Mouse (Mus musculus) intestine, embryonic 16.5 days (tissue): ENCODE results near the gene Cda. TPM values are rescaled to one million over a fixed set of nuclear protein-coding genes. Genes with fewer than 3 reads are reported as not detected.

Experiments
- ATAC-seq: fragments of 200-750 bp; cut with Nextera tagmentation; 2 replicates; pipeline ENCODE4 v1.8.0; 2017; ENCODE audit warnings: moderate TSS enrichment, moderate library complexity
- H3K27ac ChIP-seq: fragments of 300-500 bp; sonication (generic); 2 replicates; pipeline ENCODE4 v1.5.1; 2014; ENCODE audit warnings: mild to moderate bottlenecking, low read length
- H3K27me3 ChIP-seq: fragments of 300-500 bp; sonication (generic); replicated peaks from 2 replicates; pipeline ENCODE4 v1.6.1; 2014; ENCODE audit warnings: low read length, control low read depth, mixed read lengths; ENCODE audit not compliant: control insufficient read depth, insufficient read depth
- H3K36me3 ChIP-seq: fragments of 300-500 bp; sonication (generic); 2 replicates; pipeline ENCODE4 v1.6.1; 2014; ENCODE audit warnings: low read length, control low read depth; ENCODE audit not compliant: control insufficient read depth, insufficient read depth
- H3K4me1 ChIP-seq: fragments of 300-500 bp; sonication (generic); 2 replicates; pipeline ENCODE4 v1.6.1; 2014; ENCODE audit warnings: low read length, control low read depth, mixed read lengths; ENCODE audit not compliant: control insufficient read depth, insufficient read depth
- H3K4me2 ChIP-seq: fragments of 300-500 bp; sonication (generic); 2 replicates; pipeline ENCODE4 v1.6.1; 2014; ENCODE audit warnings: low read depth, low read length, control low read depth
- H3K4me3 ChIP-seq: fragments of 300-500 bp; sonication (generic); 2 replicates; pipeline ENCODE4 v1.5.1; 2014; ENCODE audit warnings: mild to moderate bottlenecking, low read length
- H3K9ac ChIP-seq: fragments of 300-500 bp; sonication (generic); 2 replicates; pipeline ENCODE4 v1.6.1; 2014; ENCODE audit warnings: low read depth, low read length
- H3K9me3 ChIP-seq: fragments of 300-500 bp; sonication (generic); 2 replicates; pipeline ENCODE4 v1.6.1; 2016; ENCODE audit warnings: low read length, control low read depth; ENCODE audit not compliant: control insufficient read depth
- WGBS: fragments of 180-500 bp; shearing (Covaris S2); extraction: QIAGEN DNeasy Blood & Tissue Kit; methylation state at CpG from one replicate; pipeline ENCODE4 v1.1.7; 2014; 5-methylcytosine and 5-hydroxymethylcytosine counted together
- polyA plus RNA-seq: library from polyadenylated mRNA; unstranded; fragments of >200 nt; fragmentation: Nextera tagmentation; extraction: Ambion mirVana; gene quantifications from 2 replicates; pipeline ENCODE4 v1.2.1, GENCODE M21; 2015

Gene Cda
- polyA plus RNA-seq, 1 experiment from 2014 or later, result 39.2 TPM

DNA sequence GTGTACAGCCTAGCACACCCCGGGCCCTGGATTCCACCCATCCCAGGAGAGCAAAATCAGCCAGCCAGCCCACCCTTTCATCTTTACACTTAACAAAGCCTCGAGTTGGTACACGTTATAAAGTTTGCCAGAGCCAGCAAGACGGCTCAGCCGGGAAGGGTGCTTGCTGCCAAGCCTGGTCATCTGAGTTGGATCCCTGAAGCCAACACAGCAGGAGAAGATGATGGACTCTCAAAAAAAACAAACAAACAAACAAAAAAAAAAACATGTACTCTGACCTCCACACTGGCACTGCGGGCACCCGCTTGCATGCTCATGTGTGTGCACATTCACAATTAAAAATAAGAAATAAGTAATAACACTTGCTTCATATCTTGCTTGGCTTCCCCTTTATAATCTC lies 25.7 kb downstream of the Cda start:
- Histone ChIP-seq H3K27me3 (no peaks in the 10 kb centered on the region), H3K36me3 (no peaks in the 10 kb centered on the region), H3K9me3 (no peaks in the 10 kb centered on the region), H3K4me1 (peaks cover 11% of the 10 kb centered on the region; the same call in 1 of the 2 replicates), H3K4me3 (no peak overlapping the region), H3K27ac (peak overlapping the region; percentile 92), H3K4me2 (no peak overlapping the region), H3K9ac (no peak overlapping the region)
- ATAC-seq, result no peak
- WGBS, result 74% methylated on average over 7 of the region's 7 CpGs

DNA sequence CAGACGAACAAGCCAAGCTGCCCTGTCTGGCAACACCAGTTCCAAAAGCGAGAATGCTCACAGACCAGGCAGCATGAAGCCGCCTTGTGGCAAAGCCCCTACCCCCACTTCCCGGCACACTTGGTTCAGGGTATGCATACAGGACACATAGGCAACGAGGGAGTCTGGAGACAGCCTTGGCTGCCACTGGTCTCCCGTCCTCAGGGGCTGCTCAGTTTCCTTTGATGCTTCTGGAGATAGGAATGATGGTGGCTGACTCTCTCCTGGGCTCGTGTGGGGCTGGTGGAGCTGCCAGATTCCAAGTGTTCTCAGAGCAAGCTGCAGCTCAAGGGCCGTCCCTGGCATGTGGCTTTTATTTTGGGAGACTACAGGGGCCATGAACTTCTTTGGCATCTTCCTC lies 26.4 kb downstream of the Cda start:
- H3K4me2 ChIP-seq, result no peak overlapping the region
- H3K36me3 ChIP-seq, result no peaks in the 10 kb centered on the region
- no peaks in the 10 kb centered on the region for H3K27me3 ChIP-seq
- H3K9ac ChIP-seq, result no peak overlapping the region
- no peak overlapping the region for H3K4me3 ChIP-seq
- H3K4me1 ChIP-seq, result peaks cover 11% of the 10 kb centered on the region; the same call in 1 of the 2 replicates
- 74% methylated on average over 8 of the region's 8 CpGs for WGBS
- ATAC-seq, result no peak
- H3K27ac ChIP-seq, result no peak overlapping the region
- no peaks in the 10 kb centered on the region for H3K9me3 ChIP-seq

GRCm38 (mm10) chr4:138339963-138340362 lies 27.8 kb downstream of the Cda start:
- H3K9ac ChIP-seq, result no peak overlapping the region
- H3K4me2 ChIP-seq, result no peak overlapping the region
- peaks cover 11% of the 10 kb centered on the region; the same call in 1 of the 2 replicates for H3K4me1 ChIP-seq
- no peaks in the 10 kb centered on the region for H3K27me3 ChIP-seq
- no peak overlapping the region for H3K27ac ChIP-seq
- 41% methylated on average over 4 of the region's 4 CpGs for WGBS
- no peak for ATAC-seq
- H3K9me3 ChIP-seq, result no peaks in the 10 kb centered on the region
- no peak overlapping the region for H3K4me3 ChIP-seq
- no peaks in the 10 kb centered on the region for H3K36me3 ChIP-seq

DNA sequence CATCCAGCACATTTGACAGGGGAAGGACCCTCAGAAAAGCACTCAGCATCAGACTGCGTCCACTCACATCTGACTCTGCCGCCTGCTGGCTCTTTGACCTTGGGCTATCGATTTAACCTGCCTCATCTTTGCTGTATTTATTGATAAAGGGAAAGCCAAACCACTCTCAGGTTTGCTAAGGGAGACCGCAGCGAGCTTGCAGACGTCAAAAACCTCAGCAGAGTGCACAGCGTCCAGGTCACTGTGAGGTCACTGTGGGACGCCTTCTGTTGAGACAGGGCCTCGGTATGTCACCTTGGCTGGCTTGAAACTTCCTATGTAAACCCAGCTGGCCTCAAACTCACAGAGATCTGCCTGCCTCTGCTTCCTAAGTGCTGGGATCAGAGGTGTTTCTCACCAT lies 30.5 kb downstream of the Cda start:
- Histone ChIP-seq H3K9me3 (no peaks in the 10 kb centered on the region), H3K27me3 (no peaks in the 10 kb centered on the region), H3K4me2 (no peak overlapping the region), H3K9ac (no peak overlapping the region), H3K36me3 (no peaks in the 10 kb centered on the region), H3K4me3 (no peak overlapping the region), H3K4me1 (peaks cover 11% of the 10 kb centered on the region), H3K27ac (no peak overlapping the region)
- no peak for ATAC-seq
- 70% methylated on average over 9 of the region's 9 CpGs for WGBS

- Histone ChIP-seq H3K27ac (no peak overlapping the region), H3K36me3 (no peaks in the 10 kb centered on the region), H3K4me2 (no peak overlapping the region), H3K9ac (no peak overlapping the region), H3K4me1 (peaks cover 9% of the 10 kb centered on the region), H3K9me3 (no peaks in the 10 kb centered on the region), H3K4me3 (no peak overlapping the region), H3K27me3 (no peaks in the 10 kb centered on the region)
- ATAC-seq, result no peak
- WGBS, result 65% methylated on average over 5 of the region's 5 CpGs
Observed at GRCm38 (mm10) chr4:138336876-138337275, 30.9 kb downstream of the Cda start.

- 87% methylated on average over 6 of the region's 6 CpGs for WGBS
- Histone ChIP-seq H3K4me2 (no peak overlapping the region), H3K27ac (no peak overlapping the region), H3K9me3 (no peaks in the 10 kb centered on the region), H3K4me1 (peaks cover 9% of the 10 kb centered on the region), H3K4me3 (no peak overlapping the region), H3K36me3 (no peaks in the 10 kb centered on the region), H3K27me3 (no peaks in the 10 kb centered on the region), H3K9ac (no peak overlapping the region)
- ATAC-seq, result no peak
Observed at GRCm38 (mm10) chr4:138335648-138336047, 32.1 kb downstream of the Cda start.

GRCm38 (mm10) chr4:138335036-138335435 lies 32.8 kb downstream of the Cda start:
- H3K27ac ChIP-seq, result no peak overlapping the region
- peaks cover 9% of the 10 kb centered on the region for H3K4me1 ChIP-seq
- no peak overlapping the region for H3K4me2 ChIP-seq
- 79% methylated on average over 12 of the region's 12 CpGs for WGBS
- H3K9me3 ChIP-seq, result no peaks in the 10 kb centered on the region
- H3K9ac ChIP-seq, result no peak overlapping the region
- H3K4me3 ChIP-seq, result no peak overlapping the region
- no peaks in the 10 kb centered on the region for H3K27me3 ChIP-seq
- no peaks in the 10 kb centered on the region for H3K36me3 ChIP-seq
- no peak for ATAC-seq

DNA sequence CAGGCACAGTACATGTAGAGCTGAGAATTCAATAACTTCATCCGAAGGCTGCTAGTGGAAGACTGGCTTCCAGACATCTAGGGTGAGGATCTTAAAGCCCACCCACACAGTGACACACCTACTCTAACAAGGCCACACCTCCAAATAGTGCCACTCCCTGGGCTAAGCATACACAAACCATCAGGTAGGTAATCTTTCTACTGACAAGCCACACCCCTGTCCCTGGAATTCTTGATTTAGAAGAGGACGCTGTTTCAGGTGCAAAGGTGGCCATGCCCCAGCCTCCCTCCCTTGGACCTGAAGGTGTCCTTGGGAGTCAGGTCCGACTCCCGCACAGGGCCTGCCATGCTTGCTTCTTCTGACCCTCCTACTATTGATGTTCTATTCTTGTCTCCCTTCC lies 34.7 kb downstream of the Cda start:
- WGBS, result 66% methylated on average over 4 of the region's 4 CpGs
- Histone ChIP-seq H3K9me3 (no peaks in the 10 kb centered on the region), H3K4me1 (peaks cover 9% of the 10 kb centered on the region), H3K4me3 (no peak overlapping the region), H3K27me3 (no peaks in the 10 kb centered on the region), H3K4me2 (0 out of 2 replicates have a peak overlapping the region, but pooled peaks have one; percentile 2), H3K9ac (no peak overlapping the region), H3K36me3 (no peaks in the 10 kb centered on the region), H3K27ac (peak overlapping the region; percentile 19; the same call in 1 of the 2 replicates)
- ATAC-seq, result peak; percentile 85

DNA sequence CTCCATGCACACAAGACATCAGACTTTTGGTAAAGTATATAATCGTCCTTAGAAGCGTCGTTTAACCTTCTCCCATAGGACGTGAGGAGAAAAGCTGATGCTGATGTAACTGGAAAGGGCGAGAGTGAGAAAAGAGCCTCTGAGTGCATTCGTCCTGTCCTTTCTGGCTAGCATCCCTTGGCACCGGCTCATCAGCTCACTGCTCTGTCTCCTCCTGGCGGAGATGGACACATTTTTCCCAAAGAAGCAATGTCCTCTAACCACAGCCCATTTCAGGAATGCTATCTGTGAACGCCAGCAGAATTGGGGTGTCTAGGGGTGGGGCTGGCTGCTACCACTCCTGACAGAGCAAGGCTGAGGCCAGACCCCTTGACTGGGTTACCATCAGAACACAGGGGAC lies 36.1 kb downstream of the Cda start:
- Histone ChIP-seq H3K4me3 (no peak overlapping the region), H3K36me3 (no peaks in the 10 kb centered on the region), H3K9me3 (no peaks in the 10 kb centered on the region), H3K9ac (no peak overlapping the region), H3K27me3 (no peaks in the 10 kb centered on the region), H3K4me1 (peaks cover 9% of the 10 kb centered on the region), H3K4me2 (no peak overlapping the region), H3K27ac (no peak overlapping the region)
- 81% methylated on average over 9 of the region's 9 CpGs for WGBS
- no peak for ATAC-seq

- H3K27ac ChIP-seq, result no peak overlapping the region
- no peak overlapping the region for H3K4me3 ChIP-seq
- no peaks in the 10 kb centered on the region for H3K9me3 ChIP-seq
- 24% methylated on average over 15 of the region's 15 CpGs for WGBS
- ATAC-seq, result no peak
- peaks cover 15% of the 10 kb centered on the region for H3K4me1 ChIP-seq
- H3K36me3 ChIP-seq, result no peaks in the 10 kb centered on the region
- H3K27me3 ChIP-seq, result no peaks in the 10 kb centered on the region
- H3K4me2 ChIP-seq, result no peak overlapping the region
- H3K9ac ChIP-seq, result no peak overlapping the region
Observed at GRCm38 (mm10) chr4:138330264-138330671, 37.5 kb downstream of the Cda start.
